Mouse (Mus musculus) CH12.LX (cell line): ENCODE results near the gene Zbtb20. TPM values are rescaled to one million over a fixed set of nuclear protein-coding genes. Genes with fewer than 3 reads are reported as not detected.

Experiments
- DNase-seq: peaks from one replicate; pipeline ENCODE4 v3.0.0-alpha.2; 2013; ENCODE audit errors: extremely low read depth
- H3K27ac ChIP-seq: 2 replicates; pipeline ENCODE4 v1.5.1; 2012; ENCODE audit warnings: low read depth, mild to moderate bottlenecking, control low read depth, moderate library complexity; ENCODE audit not compliant: insufficient read depth
- H3K27me3 ChIP-seq: replicated peaks from 2 replicates; pipeline ENCODE3; 2012; ENCODE audit warnings: inconsistent platforms
- H3K36me3 ChIP-seq, 2 experiments: replicated peaks in 1 of 2; 2 replicates each; pipeline versions ENCODE3 to v1.6.1; 2012; ENCODE audit warnings: inconsistent platforms in 1 of 2, low read length in 1 of 2, mild to moderate bottlenecking in 1 of 2, mixed read lengths in 1 of 2, moderate library complexity in 1 of 2; ENCODE audit not compliant: control insufficient read depth in 1 of 2, insufficient read depth in 1 of 2
- H3K4me1 ChIP-seq, 2 experiments: 2 replicates each; pipeline ENCODE4 v1.6.1; 2012; ENCODE audit warnings: inconsistent platforms in 1 of 2, moderate library complexity in 1 of 2; ENCODE audit not compliant: insufficient read depth in 2 of 2, control insufficient read depth in 1 of 2
- H3K4me2 ChIP-seq: 2 replicates; pipeline ENCODE4 v1.6.1; 2012; ENCODE audit warnings: low read depth, mild to moderate bottlenecking, control low read depth; ENCODE audit not compliant: poor library complexity, insufficient read depth, severe bottlenecking
- H3K4me3 ChIP-seq, 3 experiments: fragments of 150-350 bp in 1 of 3; sonication (generic) in 1 of 3; replicated peaks in 1 of 3; 2 replicates each; pipeline versions ENCODE3 to v1.5.1; 2011 to 2012; ENCODE audit warnings: low read depth in 2 of 3, low read length in 2 of 3, mild to moderate bottlenecking in 2 of 3, moderate library complexity in 2 of 3, control low read depth in 1 of 3, improper control_type of control experiment in 1 of 3, inconsistent platforms in 1 of 3, mixed read lengths in 1 of 3; ENCODE audit not compliant: poor library complexity in 1 of 3
- H3K79me2 ChIP-seq: replicated peaks from 2 replicates; pipeline ENCODE4 v1.6.1; 2012; ENCODE audit warnings: mild to moderate bottlenecking, moderate library complexity; ENCODE audit not compliant: control insufficient read depth, poor library complexity, insufficient read depth, severe bottlenecking; ENCODE audit errors: extremely low read depth
- H3K9ac ChIP-seq: 2 replicates; pipeline ENCODE4 v1.6.1; 2012; ENCODE audit warnings: low read depth, mild to moderate bottlenecking, control low read depth, moderate library complexity; ENCODE audit not compliant: insufficient read depth
- H3K9me3 ChIP-seq: replicated peaks from 2 replicates; pipeline ENCODE3; 2012; ENCODE audit warnings: low read length, inconsistent platforms, mixed read lengths
- BHLHE40 ChIP-seq: IDR thresholded peaks from 2 replicates; pipeline ENCODE4 v1.6.1; 2011; ENCODE audit warnings: mild to moderate bottlenecking, low read depth, low read length, improper control_type of control experiment
- CHD2 ChIP-seq: IDR thresholded peaks from 2 replicates; pipeline ENCODE4 v1.6.1; 2011; ENCODE audit warnings: low read length, improper control_type of control experiment
- E2F4 ChIP-seq: IDR thresholded peaks from 2 replicates; pipeline ENCODE4 v1.6.1; 2011; ENCODE audit warnings: low read depth, low read length, improper control_type of control experiment; ENCODE audit not compliant: insufficient replicate concordance
- ELF1 ChIP-seq: IDR thresholded peaks from 2 replicates; pipeline ENCODE4 v1.6.1; 2014; ENCODE audit warnings: low read depth, mild to moderate bottlenecking, inconsistent platforms, low read length, improper control_type of control experiment
- GABPA ChIP-seq: IDR thresholded peaks from 2 replicates; pipeline ENCODE4 v1.6.1; 2012; ENCODE audit warnings: low read depth, low read length, improper control_type of control experiment, inconsistent platforms; ENCODE audit not compliant: insufficient replicate concordance
- POLR2AphosphoS2 ChIP-seq: IDR thresholded peaks from 2 replicates; pipeline ENCODE4 v1.6.1; 2011; ENCODE audit warnings: low read depth, low read length, improper control_type of control experiment
- TBP ChIP-seq: conservative IDR thresholded peaks from 2 replicates; pipeline ENCODE4 v1.6.1; 2011; ENCODE audit warnings: low read depth, low read length, improper control_type of control experiment
- TCF12 ChIP-seq: IDR thresholded peaks from 2 replicates; pipeline ENCODE4 v1.6.1; 2014; ENCODE audit warnings: low read depth, mild to moderate bottlenecking, inconsistent platforms, low read length, improper control_type of control experiment
- USF1 ChIP-seq: IDR thresholded peaks from 2 replicates; pipeline ENCODE4 v1.6.1; 2014; ENCODE audit warnings: low read depth, mild to moderate bottlenecking, inconsistent platforms, low read length, improper control_type of control experiment
- ZC3H11A ChIP-seq: IDR thresholded peaks from 2 replicates; pipeline ENCODE4 v1.6.1; 2012; ENCODE audit warnings: low read depth, mild to moderate bottlenecking, inconsistent platforms, low read length, improper control_type of control experiment
- dilution Hi-C: fragments of 300-500 bp; cut with MboI; formaldehyde crosslinking; loops from 2 replicates; pipeline ENCODE4 v1.14.3; 2020; ENCODE audit warnings: low sequenced_read_pairs; ENCODE audit not compliant: extremely low pct_unique_long_range_greater_than_20kb, extremely low pct_ligation_motif_present
- in situ Hi-C: fragments of 300-500 bp; cut with MboI; formaldehyde crosslinking; loops from 3 replicates; pipeline ENCODE4 v1.14.3; 2019; ENCODE audit warnings: low sequenced_read_pairs, low pct_ligation_motif_present, low pct_unique_long_range_greater_than_20kb, mixed read lengths
- polyA plus RNA-seq: library from polyadenylated mRNA; unstranded; fragments of >175 nt; gene quantifications from 2 replicates; pipeline ENCODE4 v1.2.1, GENCODE M21; 2012; ENCODE audit warnings: low read depth; ENCODE audit not compliant: insufficient read length
- total RNA-seq, 2 experiments: library from RNA; depleted of rRNA; stranded (reverse); fragments of 300-350 nt in 1 of 2; fragments of >200 nt in 1 of 2; gene quantifications; 2 replicates each; pipeline ENCODE4 v1.2.3; 2012 to 2014

Zbtb20 gene
- total and polyA plus RNA-seq, 3 experiments: 24.9 to 58.0 (median 51.6) TPM

GRCm38 (mm10) chr16:43620359-43620758 is 744.7 kb downstream of the Zbtb20 start:
- Histone ChIP-seq H3K4me1 (peaks cover 3 to 20% of the 10 kb centered on the region in 2 experiments), H3K4me2 (no peak overlapping the region), H3K9ac (no peak overlapping the region), H3K79me2 (peaks cover 14% of the 10 kb centered on the region), H3K27ac (no peak overlapping the region), H3K9me3 (no peaks in the 10 kb centered on the region), H3K36me3 (peaks cover 65 to 89% of the 10 kb centered on the region in 2 experiments), H3K27me3 (no peaks in the 10 kb centered on the region), H3K4me3 (no peak overlapping the region)
- dilution Hi-C loops (no loop called here), in situ Hi-C loops (no loop called here)
- 0 out of 2 replicates have a peak, but pooled peaks have one; percentile 32 for TF ChIP-seq POLR2AphosphoS2
- TF ChIP-seq E2F4: no peak
- no peak for TF ChIP-seq TCF12
- no peak for TF ChIP-seq CHD2
- TF ChIP-seq BHLHE40: no peak
- DNase-seq: no peak

GRCm38 (mm10) chr16:43623315-43624000 is 747.8 kb downstream of the Zbtb20 start:
- no peak overlapping the region for H3K4me3 ChIP-seq
- peaks cover 67 to 88% of the 10 kb centered on the region in 2 experiments for H3K36me3 ChIP-seq
- H3K9me3 ChIP-seq: no peaks in the 10 kb centered on the region
- peaks cover 3 to 20% of the 10 kb centered on the region in 2 experiments for H3K4me1 ChIP-seq
- no peak for DNase-seq
- TF ChIP-seq USF1 (no peak), CHD2 (no peak), TBP (no peak), ZC3H11A (no peak)
- H3K9ac ChIP-seq: no peak overlapping the region
- H3K79me2 ChIP-seq: peaks cover 4% of the 10 kb centered on the region
- dilution Hi-C loops (no loop called here), in situ Hi-C loops (no loop called here)
- peak overlapping the region; percentile 38; the same call in 1 of the 2 replicates for H3K27ac ChIP-seq
- no peaks in the 10 kb centered on the region for H3K27me3 ChIP-seq
- no peak overlapping the region for H3K4me2 ChIP-seq

GRCm38 (mm10) chr16:43624876-43625275 is 749.2 kb downstream of the Zbtb20 start:
- TF ChIP-seq GABPA (no peak), ELF1 (0 out of 2 replicates have a peak, but pooled peaks have one; percentile 9)
- H3K36me3 ChIP-seq: peaks cover 64 to 89% of the 10 kb centered on the region in 2 experiments
- peaks cover 3 to 20% of the 10 kb centered on the region in 2 experiments for H3K4me1 ChIP-seq
- H3K9me3 ChIP-seq: no peaks in the 10 kb centered on the region
- no peak for DNase-seq
- no peak overlapping the region for H3K4me2 ChIP-seq
- peaks cover 4% of the 10 kb centered on the region for H3K79me2 ChIP-seq
- 0 out of 2 replicates have a peak overlapping the region, but pooled peaks have one; percentile 15 for H3K27ac ChIP-seq
- in situ Hi-C loops: no loop called here
- H3K4me3 ChIP-seq: no peak overlapping the region
- no peaks in the 10 kb centered on the region for H3K27me3 ChIP-seq
- H3K9ac ChIP-seq: no peak overlapping the region
- dilution Hi-C loops: no loop called here
